Mouse (Mus musculus) left cerebral cortex, adult 2 months (tissue): ENCODE data around the gene Gm21915. TPM values are rescaled to one million over a fixed set of nuclear protein-coding genes. Genes with fewer than 3 reads are reported as not detected.

Source experiments
- DNase-seq, 2 experiments: peaks; one replicate each; pipeline ENCODE4 v3.0.0; 2021 to 2022; ENCODE audit warnings: low spot score in 2 of 2, mixed read lengths in 1 of 2; ENCODE audit errors: extremely low spot score in 1 of 2
- H3K27ac ChIP-seq: fragments of 200-600 bp; 2 replicates; pipeline ENCODE4 v1.8.1; 2022
- H3K4me3 ChIP-seq: fragments of 200-600 bp; 2 replicates; pipeline ENCODE4 v1.8.1; 2022
- CTCF ChIP-seq: fragments of 200-600 bp; IDR thresholded peaks from 2 replicates; pipeline ENCODE4 v1.8.1; 2022; ENCODE audit warnings: antibody characterized with exemption, mild to moderate bottlenecking, moderate library complexity
- intact Hi-C: fragments of 180-260 bp; cut with DNase I; formaldehyde crosslinking; loops from one replicate; pipeline ENCODE4 v1.15.1; 2025
- total RNA-seq, 2 experiments: library from RNA; stranded (reverse); gene quantifications; 2 replicates each; pipeline ENCODE4 v1.2.3; 2021

Gm21915 gene
- total RNA-seq, 2 experiments from 2014 or later, result not detected

DNA sequence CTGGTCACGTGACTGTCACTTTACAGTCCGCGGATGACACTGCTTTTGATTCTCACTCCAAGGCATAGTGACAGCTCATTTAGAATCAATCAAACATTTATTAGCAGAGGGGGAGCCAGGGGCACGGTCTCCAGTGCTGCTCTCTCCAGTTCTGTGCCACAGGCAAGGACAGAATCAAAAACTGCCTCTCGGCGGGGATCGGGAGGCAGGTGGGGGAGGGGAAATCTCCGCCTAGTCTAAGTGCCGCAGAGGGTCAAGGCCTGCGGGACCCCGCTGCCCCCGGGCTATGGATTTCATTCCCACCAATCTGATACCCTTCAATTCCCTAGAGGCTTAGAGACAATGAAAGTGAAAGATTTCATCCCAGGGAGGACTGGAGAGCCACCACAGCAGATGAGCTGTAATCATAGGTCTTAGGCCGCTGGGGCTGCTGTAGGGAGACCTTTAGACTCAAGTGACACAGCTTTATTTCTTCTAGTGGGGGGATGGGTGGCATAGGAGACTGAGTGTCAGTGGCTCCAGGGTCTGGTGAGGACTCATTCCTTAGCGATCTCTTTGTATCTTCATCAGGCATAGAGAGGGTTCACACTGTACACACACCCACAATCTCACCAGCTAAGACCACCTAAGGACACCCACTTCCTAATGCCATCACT, 31.9 kb upstream of the Gm21915 start:
- peak overlapping the region; percentile 50 for H3K4me3 ChIP-seq
- intact Hi-C loops, result no loop called here
- H3K27ac ChIP-seq, result peak overlapping the region; percentile 69
- TF ChIP-seq CTCF, result no peak
- DNase-seq, result peak in 1 of 2 experiments; percentile 45

DNA sequence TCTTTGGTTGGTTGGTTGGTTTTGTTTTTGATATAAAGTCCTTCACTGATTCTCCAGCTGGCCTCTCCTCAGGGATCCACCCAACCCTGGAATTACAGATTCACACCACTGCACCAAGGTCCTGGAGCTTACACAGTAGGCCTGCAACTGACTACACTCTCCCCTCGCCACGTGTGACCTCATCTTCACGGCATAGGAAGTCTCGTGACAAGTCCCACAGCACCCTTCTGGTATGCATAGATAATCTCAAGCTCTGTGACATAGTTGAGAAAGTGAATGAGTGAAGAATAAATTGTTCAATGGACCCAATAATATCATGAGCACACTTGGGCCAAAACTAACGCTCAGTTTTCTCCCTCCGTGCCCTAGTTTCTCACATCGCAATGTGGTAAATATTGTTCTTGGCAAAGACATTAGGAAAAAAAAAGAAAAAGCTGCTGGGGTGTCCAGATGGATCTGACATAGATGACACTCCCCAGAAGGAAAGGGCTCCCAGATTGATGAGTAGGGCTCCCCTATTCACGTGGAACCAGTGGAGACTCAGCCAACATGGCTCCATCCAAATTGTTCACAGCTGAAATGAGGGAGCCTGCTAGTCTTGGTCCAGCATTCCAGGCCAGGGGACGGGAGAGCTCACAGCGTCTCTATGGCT, 30.8 kb upstream of the Gm21915 start:
- no peak overlapping the region for H3K4me3 ChIP-seq
- H3K27ac ChIP-seq, result no peak overlapping the region
- intact Hi-C loops, result no loop called here
- no peak for TF ChIP-seq CTCF
- DNase-seq, result no peak

DNA sequence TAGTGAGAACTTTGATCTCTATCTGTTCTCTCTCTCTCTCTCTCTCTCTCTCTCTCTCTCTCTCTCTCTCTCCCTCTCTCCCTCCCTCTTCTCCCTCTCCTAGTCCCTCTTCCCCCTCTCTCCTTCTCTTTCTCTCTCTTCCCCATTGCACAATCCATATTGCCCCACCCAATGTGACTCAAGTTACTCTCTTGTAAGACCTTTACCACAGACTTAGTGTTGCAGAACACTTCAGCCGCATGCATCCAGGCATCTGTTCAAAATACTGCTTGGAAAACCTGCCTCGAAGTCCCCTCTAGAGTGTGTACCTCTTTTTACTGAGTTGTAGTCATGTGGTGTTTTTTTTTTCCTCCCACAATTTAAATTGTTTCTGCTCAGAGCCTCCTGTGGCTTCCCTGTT, 29.1 kb upstream of the Gm21915 start:
- no peak overlapping the region for H3K4me3 ChIP-seq
- H3K27ac ChIP-seq, result no peak overlapping the region
- TF ChIP-seq CTCF, result no peak
- intact Hi-C loops, result no loop called here
- no peak for DNase-seq

DNA sequence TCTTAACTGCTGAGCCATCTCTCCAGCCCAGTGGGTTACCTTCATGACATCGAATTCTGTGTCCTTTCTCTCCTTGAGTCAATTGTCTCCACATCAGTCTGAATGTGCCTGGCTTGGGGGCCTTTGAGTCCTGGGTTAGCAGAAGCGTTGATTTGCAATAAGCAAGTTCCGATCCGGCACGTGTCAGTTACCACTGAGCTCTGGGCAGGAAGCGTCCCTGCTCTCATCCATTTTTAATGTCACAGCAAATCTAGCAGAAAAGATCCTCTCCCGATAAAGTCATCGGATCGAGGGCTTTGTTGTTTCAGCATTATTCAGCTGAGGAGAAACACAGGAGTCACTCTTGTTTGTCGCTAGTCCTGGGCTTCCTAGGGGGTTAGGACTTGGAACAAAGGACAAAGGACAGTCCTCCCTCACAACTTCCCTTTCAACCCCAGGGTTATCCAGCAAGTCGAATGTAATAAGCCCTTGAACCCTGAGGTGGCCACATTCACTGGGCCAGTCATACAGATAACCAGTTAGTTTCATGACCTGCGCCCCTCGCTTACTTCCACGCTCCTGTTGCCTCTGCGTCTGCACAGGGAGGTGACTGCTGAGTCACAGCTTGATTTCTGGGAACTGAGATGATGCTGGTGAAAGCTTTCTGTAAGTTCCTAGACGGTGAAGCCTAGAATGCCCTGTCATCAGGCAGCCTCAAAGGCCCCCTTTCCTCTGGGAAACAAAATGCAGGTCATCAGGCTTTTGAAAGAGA, 27.8 kb upstream of the Gm21915 start:
- no peak for DNase-seq
- TF ChIP-seq CTCF, result no peak
- H3K4me3 ChIP-seq, result no peak overlapping the region
- H3K27ac ChIP-seq, result no peak overlapping the region
- intact Hi-C loops, result no loop called here

DNA sequence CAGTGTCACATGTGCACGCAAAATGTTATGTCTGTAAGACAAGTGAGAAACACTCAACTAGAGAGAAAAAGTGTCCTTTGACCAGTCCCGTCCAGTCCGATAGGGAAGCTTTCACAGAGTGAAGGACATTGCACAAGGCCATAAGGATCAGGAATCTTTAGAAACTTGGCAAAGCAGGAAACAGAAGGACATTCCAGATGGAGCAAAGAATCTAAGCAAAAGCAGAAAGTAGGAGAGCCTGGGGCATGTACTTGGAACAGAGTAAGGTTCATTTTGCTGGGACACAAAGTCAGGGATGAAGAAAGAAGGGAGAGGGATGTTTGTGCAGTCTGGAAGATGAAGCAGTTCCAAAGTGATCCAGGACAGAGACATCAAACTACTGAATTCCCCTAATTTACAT, 21.0 kb upstream of the Gm21915 start:
- no peak for TF ChIP-seq CTCF
- intact Hi-C loops, result no loop called here
- no peak overlapping the region for H3K27ac ChIP-seq
- no peak overlapping the region for H3K4me3 ChIP-seq
- no peak for DNase-seq

DNA sequence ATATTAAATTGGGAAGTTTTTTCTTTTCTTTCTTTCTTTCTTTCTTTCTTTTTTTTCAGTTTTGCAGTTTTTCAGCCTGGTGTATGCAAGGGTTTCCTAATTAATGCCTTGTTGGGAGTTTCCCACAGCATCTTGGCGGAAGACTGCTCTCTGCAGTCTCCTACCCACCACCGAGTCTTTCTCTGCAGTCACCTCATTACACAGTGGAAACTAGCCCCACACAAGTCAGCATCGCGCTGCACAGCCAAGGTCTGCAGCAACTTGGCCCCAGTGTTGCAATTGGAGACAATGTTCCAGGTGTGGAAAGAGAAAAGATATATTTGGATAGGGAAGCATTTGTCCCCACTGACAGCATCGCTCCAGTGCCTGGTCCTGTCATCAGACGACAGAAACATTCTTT, 20.4 kb upstream of the Gm21915 start:
- H3K27ac ChIP-seq, result no peak overlapping the region
- intact Hi-C loops, result no loop called here
- no peak overlapping the region for H3K4me3 ChIP-seq
- no peak for DNase-seq
- no peak for TF ChIP-seq CTCF

DNA sequence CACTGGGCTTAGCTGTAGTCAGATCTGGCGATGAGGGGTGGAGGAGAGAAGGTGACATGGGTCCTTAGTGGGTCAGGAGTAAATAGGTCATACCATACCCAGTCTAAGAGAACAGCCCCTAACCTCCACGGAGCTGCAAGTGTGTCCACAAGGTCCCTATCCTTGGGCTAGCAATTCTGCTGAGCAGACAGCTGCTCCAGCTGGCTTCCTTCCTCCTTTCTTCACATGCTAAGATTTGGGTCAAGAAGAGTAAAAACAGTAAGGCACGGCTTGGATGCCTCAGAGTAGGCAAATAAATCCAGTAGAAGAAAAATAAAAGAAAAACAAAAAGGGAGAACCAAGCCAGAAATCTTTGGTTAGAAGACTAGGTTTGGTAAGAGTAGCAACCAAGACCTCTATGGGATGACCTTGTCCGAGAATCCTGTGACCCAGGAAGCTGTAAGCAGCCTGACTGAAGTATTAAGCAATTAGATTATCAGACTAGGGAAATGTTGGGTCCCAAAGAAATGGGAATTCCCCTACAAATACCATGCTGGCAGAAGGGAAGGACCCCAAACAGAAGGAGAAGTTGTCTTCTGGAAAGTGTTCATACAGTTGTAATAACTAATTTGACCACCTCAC, 19.1 kb upstream of the Gm21915 start:
- TF ChIP-seq CTCF, result no peak
- no peak overlapping the region; the same call in 1 of the 2 replicates for H3K27ac ChIP-seq
- intact Hi-C loops, result no loop called here
- no peak overlapping the region for H3K4me3 ChIP-seq
- DNase-seq, result no peak

DNA sequence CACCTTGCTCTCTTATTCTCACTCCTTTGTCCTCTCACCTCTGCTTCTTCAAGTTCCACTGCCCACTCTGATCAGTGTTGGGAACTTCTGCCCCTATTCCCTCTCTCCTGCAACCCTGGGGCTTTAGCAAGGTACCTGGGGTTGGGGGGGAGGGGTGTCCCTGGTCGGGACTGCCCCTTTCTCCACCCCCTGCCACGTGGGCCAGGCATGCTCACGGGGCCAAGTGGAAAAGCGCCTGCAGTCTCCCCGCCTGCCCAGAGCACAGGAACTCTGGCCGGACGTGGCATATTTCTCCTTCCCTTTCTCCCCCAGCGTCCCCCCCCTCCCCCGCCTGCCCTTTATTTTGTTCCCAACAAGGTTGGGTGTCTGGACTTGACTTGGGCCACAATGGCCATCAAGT, 17.7 kb upstream of the Gm21915 start:
- no peak overlapping the region for H3K27ac ChIP-seq
- no peak for DNase-seq
- no peak overlapping the region for H3K4me3 ChIP-seq
- TF ChIP-seq CTCF, result no peak
- intact Hi-C loops, result no loop called here

DNA sequence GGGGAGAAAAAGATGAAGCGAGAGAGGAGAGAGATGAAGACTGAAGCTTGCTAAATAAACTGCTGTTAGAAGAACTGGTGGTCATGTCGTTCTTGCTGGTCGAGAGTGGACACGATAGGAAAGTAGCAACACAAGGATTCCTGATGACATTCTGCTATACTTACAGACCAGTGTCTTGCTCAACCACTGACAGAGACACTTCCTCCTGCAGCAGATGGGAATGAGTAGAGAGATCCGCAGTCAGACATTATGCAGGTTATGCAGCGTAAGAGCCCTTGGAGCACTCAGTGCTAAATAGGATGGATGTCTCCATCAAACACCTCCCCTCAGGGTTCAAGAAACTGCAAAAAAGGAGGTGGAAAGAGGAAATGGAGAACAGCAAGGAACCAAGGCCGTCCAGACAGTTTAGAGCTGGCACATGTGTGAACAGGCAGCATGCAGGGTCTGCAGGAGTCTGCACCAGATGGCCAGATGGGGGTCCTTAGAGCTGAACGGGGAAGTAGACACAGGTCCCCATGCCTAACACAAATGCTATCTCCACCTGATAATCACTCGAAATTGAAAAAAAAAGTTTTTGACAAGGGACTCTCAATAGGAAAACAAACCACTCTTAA, 4.1 kb upstream of the Gm21915 start:
- intact Hi-C loops, result no loop called here
- Histone ChIP-seq H3K4me3 (no peak overlapping the region), H3K27ac (no peak overlapping the region)
- no peak for DNase-seq
- no peak for TF ChIP-seq CTCF

DNA sequence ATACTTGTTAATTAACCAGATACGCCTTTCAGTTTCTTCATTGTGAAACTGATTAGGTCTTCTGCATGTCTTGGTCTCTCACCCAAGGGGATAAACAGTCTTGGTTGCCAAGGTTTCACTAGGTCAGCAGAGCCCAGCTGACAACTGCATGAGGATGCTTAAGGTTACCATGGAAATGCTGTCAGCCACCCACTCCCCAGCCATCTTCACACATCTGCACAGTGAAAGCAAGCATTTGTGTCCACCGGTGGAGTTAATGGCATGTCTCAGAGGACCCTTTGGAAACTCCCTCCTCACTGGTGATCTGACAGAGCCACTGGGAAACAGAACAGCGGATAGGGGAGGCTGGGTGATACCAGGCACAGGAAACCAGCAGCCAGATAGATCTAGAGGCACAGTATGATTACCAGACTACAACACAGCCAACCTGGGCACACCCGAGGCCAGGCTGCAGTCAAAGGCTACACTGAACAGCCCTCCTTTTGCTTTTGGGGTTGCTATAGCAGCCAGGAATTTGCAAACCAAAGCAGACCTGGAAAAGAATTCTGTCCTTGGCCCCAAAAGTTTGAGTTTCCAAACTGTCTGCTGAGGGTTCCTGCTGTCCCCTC, 1.0 kb downstream of the Gm21915 start:
- no peak overlapping the region for H3K27ac ChIP-seq
- TF ChIP-seq CTCF, result no peak
- no peak for DNase-seq
- intact Hi-C loops, result no loop called here
- no peak overlapping the region for H3K4me3 ChIP-seq

DNA sequence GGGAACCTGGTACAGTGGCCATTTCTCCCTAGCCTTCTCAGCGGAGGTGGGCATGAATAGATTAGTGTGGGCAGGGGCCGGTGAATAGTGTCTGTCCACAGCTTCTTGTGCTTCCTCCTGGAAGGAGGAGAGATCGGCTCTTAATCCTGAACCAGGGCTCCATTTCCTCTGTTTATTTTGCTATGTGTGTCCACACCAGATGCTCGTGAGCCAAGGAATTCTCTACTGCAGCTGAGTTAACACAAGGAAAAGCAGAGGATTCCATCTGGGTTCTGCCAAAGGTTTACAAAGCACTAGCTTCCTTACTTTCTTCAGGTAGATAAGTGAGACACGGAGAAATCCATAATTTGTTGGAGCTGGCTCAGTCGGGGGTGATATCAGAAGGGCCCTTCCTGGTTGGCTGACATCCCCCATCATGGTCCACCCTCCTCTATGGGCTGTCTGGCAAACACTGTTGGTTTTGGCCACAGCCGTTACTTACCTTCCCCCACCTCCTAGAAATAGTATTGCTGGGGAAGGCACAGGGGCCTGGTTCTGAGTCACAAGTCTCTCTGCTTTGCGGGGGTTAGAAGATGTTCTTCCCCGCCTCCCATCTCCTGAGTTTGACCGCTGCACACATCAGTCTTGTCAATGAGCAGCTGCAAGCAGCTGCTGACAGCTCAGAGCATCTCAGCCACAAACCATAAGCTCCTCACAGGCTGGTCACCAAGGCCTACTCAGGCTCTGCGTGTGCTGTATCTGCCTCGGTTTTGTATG, 5.0 kb downstream of the Gm21915 start:
- intact Hi-C loops, result no loop called here
- Histone ChIP-seq H3K4me3 (no peak overlapping the region), H3K27ac (peak overlapping the region; percentile 12; the same call in 1 of the 2 replicates)
- DNase-seq, result no peak
- TF ChIP-seq CTCF, result no peak
